Mouse (Mus musculus): ENCODE data around the gene Cog5. TPM values are rescaled to one million over a fixed set of nuclear protein-coding genes. Genes with fewer than 3 reads are reported as not detected.

The Cog5 gene
- polyA plus RNA-seq, 1 experiment from 2014 or later, result 34.3 TPM

GRCm38 (mm10) chr12:31924135-31924534 is 269.5 kb downstream of the Cog5 start:
- no peak overlapping the region for H3K4me2 ChIP-seq
- DNase-seq (ENCODE audit: low spot score, missing footprints) (no peak), ATAC-seq (ENCODE audit: low FRiP score) (no peak)
- WGBS, result 90% methylated on average over 3 of the region's 3 CpGs
- H3K4me1 ChIP-seq (ENCODE audit: control insufficient read depth, insufficient read depth, low read length), result no peaks in the 10 kb centered on the region
- no peaks in the 10 kb centered on the region for H3K9me3 ChIP-seq (ENCODE audit: control insufficient read depth, low read length)
- no peak overlapping the region for H3K4me3 ChIP-seq (ENCODE audit: low read depth, low read length)
- peaks cover 3% of the 10 kb centered on the region; the same call in 1 of the 2 replicates for H3K36me3 ChIP-seq (ENCODE audit: control insufficient read depth, insufficient read depth, low read length)
- H3K9ac ChIP-seq (ENCODE audit: low read length), result no peak overlapping the region
- no peaks in the 10 kb centered on the region for H3K27me3 ChIP-seq (ENCODE audit: control insufficient read depth, insufficient read depth, low read length)
- no peak overlapping the region for H3K27ac ChIP-seq (ENCODE audit: low read depth, low read length)

- no peak for ATAC-seq (ENCODE audit: low FRiP score)
- WGBS, result 91% methylated on average over 6 of the region's 6 CpGs
- peaks cover 3% of the 10 kb centered on the region; the same call in 1 of the 2 replicates for H3K36me3 ChIP-seq (ENCODE audit: control insufficient read depth, insufficient read depth, low read length)
Observed at GRCm38 (mm10) chr12:31925343-31925742, 270.7 kb downstream of the Cog5 start.

GRCm38 (mm10) chr12:31926661-31927061 is 272.0 kb downstream of the Cog5 start:
- no peaks in the 10 kb centered on the region for H3K27me3 ChIP-seq (ENCODE audit: control insufficient read depth, insufficient read depth, low read length)
- H3K4me3 ChIP-seq (ENCODE audit: low read depth, low read length), result no peak overlapping the region
- no peaks in the 10 kb centered on the region for H3K9me3 ChIP-seq (ENCODE audit: control insufficient read depth, low read length)
- H3K36me3 ChIP-seq (ENCODE audit: control insufficient read depth, insufficient read depth, low read length), result peaks cover 3% of the 10 kb centered on the region; the same call in 1 of the 2 replicates
- peak; percentile 94 for DNase-seq (ENCODE audit: low spot score, missing footprints)
- peak; percentile 86 for ATAC-seq (ENCODE audit: low FRiP score)
- no peaks in the 10 kb centered on the region for H3K4me1 ChIP-seq (ENCODE audit: control insufficient read depth, insufficient read depth, low read length)
- no peak overlapping the region for H3K27ac ChIP-seq (ENCODE audit: low read depth, low read length)
- WGBS, result 50% methylated on average over 4 of the region's 4 CpGs
- no peak overlapping the region for H3K9ac ChIP-seq (ENCODE audit: low read length)
- H3K4me2 ChIP-seq, result no peak overlapping the region

More at GRCm38 (mm10) chr12:31925343-31925742, 270.7 kb downstream of the Cog5 start:
- H3K27ac ChIP-seq (ENCODE audit: low read depth, low read length), result no peak overlapping the region
- no peak overlapping the region for H3K9ac ChIP-seq (ENCODE audit: low read length)
- H3K4me3 ChIP-seq (ENCODE audit: low read depth, low read length), result no peak overlapping the region
- no peaks in the 10 kb centered on the region for H3K27me3 ChIP-seq (ENCODE audit: control insufficient read depth, insufficient read depth, low read length)
- H3K9me3 ChIP-seq (ENCODE audit: control insufficient read depth, low read length), result no peaks in the 10 kb centered on the region
- no peak for DNase-seq (ENCODE audit: low spot score, missing footprints)
- H3K4me1 ChIP-seq (ENCODE audit: control insufficient read depth, insufficient read depth, low read length), result no peaks in the 10 kb centered on the region
- H3K4me2 ChIP-seq, result no peak overlapping the region

- no peaks in the 10 kb centered on the region for H3K27me3 ChIP-seq (ENCODE audit: control insufficient read depth, insufficient read depth, low read length)
- H3K4me2 ChIP-seq, result no peak overlapping the region
- no peaks in the 10 kb centered on the region for H3K9me3 ChIP-seq (ENCODE audit: control insufficient read depth, low read length)
- DNase-seq (ENCODE audit: low spot score, missing footprints) (no peak), ATAC-seq (ENCODE audit: low FRiP score) (no peak)
- no peaks in the 10 kb centered on the region for H3K4me1 ChIP-seq (ENCODE audit: control insufficient read depth, insufficient read depth, low read length)
- H3K9ac ChIP-seq (ENCODE audit: low read length), result no peak overlapping the region
- no peak overlapping the region for H3K4me3 ChIP-seq (ENCODE audit: low read depth, low read length)
- H3K36me3 ChIP-seq (ENCODE audit: control insufficient read depth, insufficient read depth, low read length), result peaks cover 3% of the 10 kb centered on the region; the same call in 1 of the 2 replicates
- 95% methylated on average over 3 of the region's 3 CpGs for WGBS
- H3K27ac ChIP-seq (ENCODE audit: low read depth, low read length), result no peak overlapping the region
Observed at GRCm38 (mm10) chr12:31928498-31928897, 273.8 kb downstream of the Cog5 start.

- DNase-seq (ENCODE audit: low spot score, missing footprints) (peak; percentile 60), ATAC-seq (ENCODE audit: low FRiP score) (no peak)
- 99% methylated on average over 3 of the region's 3 CpGs for WGBS
- Histone ChIP-seq H3K4me3 (ENCODE audit: low read depth, low read length) (no peak overlapping the region), H3K9me3 (ENCODE audit: control insufficient read depth, low read length) (no peaks in the 10 kb centered on the region), H3K4me1 (ENCODE audit: control insufficient read depth, insufficient read depth, low read length) (no peaks in the 10 kb centered on the region), H3K27me3 (ENCODE audit: control insufficient read depth, insufficient read depth, low read length) (no peaks in the 10 kb centered on the region), H3K9ac (ENCODE audit: low read length) (no peak overlapping the region), H3K4me2 (no peak overlapping the region), H3K36me3 (ENCODE audit: control insufficient read depth, insufficient read depth, low read length) (no peaks in the 10 kb centered on the region; the same call in 1 of the 2 replicates), H3K27ac (ENCODE audit: low read depth, low read length) (no peak overlapping the region)
Observed at GRCm38 (mm10) chr12:31931818-31932217, 277.1 kb downstream of the Cog5 start.

- no peaks in the 10 kb centered on the region for H3K27me3 ChIP-seq (ENCODE audit: control insufficient read depth, insufficient read depth, low read length)
- peaks cover 11% of the 10 kb centered on the region for H3K36me3 ChIP-seq (ENCODE audit: control insufficient read depth, insufficient read depth, low read length)
- H3K27ac ChIP-seq (ENCODE audit: low read depth, low read length), result no peak overlapping the region
- H3K4me2 ChIP-seq, result no peak overlapping the region
- no peaks in the 10 kb centered on the region for H3K9me3 ChIP-seq (ENCODE audit: control insufficient read depth, low read length)
- DNase-seq (ENCODE audit: low spot score, missing footprints) (peak; percentile 83), ATAC-seq (ENCODE audit: low FRiP score) (no peak)
- H3K4me1 ChIP-seq (ENCODE audit: control insufficient read depth, insufficient read depth, low read length), result no peaks in the 10 kb centered on the region
- no peak overlapping the region for H3K9ac ChIP-seq (ENCODE audit: low read length)
- WGBS, result 37% methylated on average over 6 of the region's 6 CpGs
- H3K4me3 ChIP-seq (ENCODE audit: low read depth, low read length), result no peak overlapping the region
Observed at GRCm38 (mm10) chr12:31936657-31937300, 282.1 kb downstream of the Cog5 start.

- H3K27ac ChIP-seq (ENCODE audit: low read depth, low read length), result no peak overlapping the region
- WGBS, result 94% methylated on average over 3 of the region's 3 CpGs
- H3K9ac ChIP-seq (ENCODE audit: low read length), result no peak overlapping the region
- H3K9me3 ChIP-seq (ENCODE audit: control insufficient read depth, low read length), result no peaks in the 10 kb centered on the region
- peaks cover 11% of the 10 kb centered on the region for H3K36me3 ChIP-seq (ENCODE audit: control insufficient read depth, insufficient read depth, low read length)
- DNase-seq (ENCODE audit: low spot score, missing footprints) (peak; percentile 57), ATAC-seq (ENCODE audit: low FRiP score) (no peak)
- no peak overlapping the region for H3K4me2 ChIP-seq
- H3K27me3 ChIP-seq (ENCODE audit: control insufficient read depth, insufficient read depth, low read length), result no peaks in the 10 kb centered on the region
- no peak overlapping the region for H3K4me3 ChIP-seq (ENCODE audit: low read depth, low read length)
- no peaks in the 10 kb centered on the region for H3K4me1 ChIP-seq (ENCODE audit: control insufficient read depth, insufficient read depth, low read length)
Observed at GRCm38 (mm10) chr12:31937613-31938012, 282.9 kb downstream of the Cog5 start.

GRCm38 (mm10) chr12:31938391-31938997 is 283.8 kb downstream of the Cog5 start:
- WGBS, result 92% methylated on average over 4 of the region's 4 CpGs
- Histone ChIP-seq H3K36me3 (ENCODE audit: control insufficient read depth, insufficient read depth, low read length) (peaks cover 16% of the 10 kb centered on the region), H3K27ac (ENCODE audit: low read depth, low read length) (no peak overlapping the region), H3K4me3 (ENCODE audit: low read depth, low read length) (no peak overlapping the region), H3K27me3 (ENCODE audit: control insufficient read depth, insufficient read depth, low read length) (no peaks in the 10 kb centered on the region), H3K4me2 (no peak overlapping the region), H3K4me1 (ENCODE audit: control insufficient read depth, insufficient read depth, low read length) (no peaks in the 10 kb centered on the region), H3K9ac (ENCODE audit: low read length) (no peak overlapping the region), H3K9me3 (ENCODE audit: control insufficient read depth, low read length) (no peaks in the 10 kb centered on the region)
- ATAC-seq (ENCODE audit: low FRiP score) (no peak), DNase-seq (ENCODE audit: low spot score, missing footprints) (peak; percentile 62)

- Histone ChIP-seq H3K36me3 (ENCODE audit: control insufficient read depth, insufficient read depth, low read length) (peaks cover 20% of the 10 kb centered on the region), H3K27ac (ENCODE audit: low read depth, low read length) (no peak overlapping the region), H3K9ac (ENCODE audit: low read length) (no peak overlapping the region), H3K9me3 (ENCODE audit: control insufficient read depth, low read length) (no peaks in the 10 kb centered on the region), H3K4me3 (ENCODE audit: low read depth, low read length) (no peak overlapping the region), H3K4me1 (ENCODE audit: control insufficient read depth, insufficient read depth, low read length) (no peaks in the 10 kb centered on the region), H3K27me3 (ENCODE audit: control insufficient read depth, insufficient read depth, low read length) (no peaks in the 10 kb centered on the region), H3K4me2 (no peak overlapping the region)
- peak; percentile 73 for DNase-seq (ENCODE audit: low spot score, missing footprints)
- ATAC-seq (ENCODE audit: low FRiP score), result no peak
Observed at GRCm38 (mm10) chr12:31939026-31939425, 284.4 kb downstream of the Cog5 start.
